Mouse (Mus musculus) lung, embryonic 15.5 days (tissue): ENCODE data around the gene Ripply2. TPM values are rescaled to one million over a fixed set of nuclear protein-coding genes. Genes with fewer than 3 reads are reported as not detected.
"Not testable (repeated sequence)": the region's sequence is repeated elsewhere in the genome, so short reads cannot be mapped to it uniquely, and the experiment has no call there.

Experiments
- ATAC-seq: fragments of 200-750 bp; cut with Nextera tagmentation; 2 replicates; pipeline ENCODE4 v1.8.0; 2017; ENCODE audit warnings: moderate number of reproducible peaks, borderline replicate concordance; ENCODE audit not compliant: low FRiP score, low TSS enrichment; ENCODE audit errors: extremely low read depth
- H3K27ac ChIP-seq: fragments of 300-500 bp; sonication (generic); 2 replicates; pipeline ENCODE4 v1.5.1; 2015; ENCODE audit warnings: moderate library complexity, mild to moderate bottlenecking, inconsistent platforms
- H3K27me3 ChIP-seq: fragments of 300-500 bp; sonication (generic); 2 replicates; pipeline ENCODE4 v1.6.1; 2015; ENCODE audit warnings: inconsistent platforms
- H3K36me3 ChIP-seq: fragments of 300-500 bp; sonication (generic); 2 replicates; pipeline ENCODE4 v1.6.1; 2015; ENCODE audit warnings: inconsistent platforms
- H3K4me1 ChIP-seq: fragments of 300-500 bp; sonication (generic); 2 replicates; pipeline ENCODE4 v1.6.1; 2015; ENCODE audit warnings: inconsistent platforms
- H3K4me2 ChIP-seq: fragments of 300-500 bp; sonication (generic); 2 replicates; pipeline ENCODE4 v1.6.1; 2015; ENCODE audit warnings: inconsistent platforms, mild to moderate bottlenecking, moderate library complexity
- H3K4me3 ChIP-seq: fragments of 300-500 bp; sonication (generic); 2 replicates; pipeline ENCODE4 v1.5.1; 2015; ENCODE audit warnings: mild to moderate bottlenecking, inconsistent platforms
- H3K9ac ChIP-seq: fragments of 300-500 bp; sonication (generic); 2 replicates; pipeline ENCODE4 v1.6.1; 2015; ENCODE audit warnings: inconsistent platforms
- H3K9me3 ChIP-seq: fragments of 300-500 bp; sonication (generic); 2 replicates; pipeline ENCODE4 v1.6.1; 2016; ENCODE audit warnings: inconsistent platforms
- WGBS: fragments of 180-500 bp; shearing (Covaris S2); methylation state at CpG from one replicate; pipeline ENCODE4 v1.1.7; 2015; 5-methylcytosine and 5-hydroxymethylcytosine counted together
- polyA plus RNA-seq: library from polyadenylated mRNA; unstranded; fragments of >200 nt; fragmentation: Nextera tagmentation; extraction: Ambion mirVana; gene quantifications from 2 replicates; pipeline ENCODE4 v1.2.1, GENCODE M21; 2015

The Ripply2 gene
- not detected in 2 replicates for polyA plus RNA-seq

DNA sequence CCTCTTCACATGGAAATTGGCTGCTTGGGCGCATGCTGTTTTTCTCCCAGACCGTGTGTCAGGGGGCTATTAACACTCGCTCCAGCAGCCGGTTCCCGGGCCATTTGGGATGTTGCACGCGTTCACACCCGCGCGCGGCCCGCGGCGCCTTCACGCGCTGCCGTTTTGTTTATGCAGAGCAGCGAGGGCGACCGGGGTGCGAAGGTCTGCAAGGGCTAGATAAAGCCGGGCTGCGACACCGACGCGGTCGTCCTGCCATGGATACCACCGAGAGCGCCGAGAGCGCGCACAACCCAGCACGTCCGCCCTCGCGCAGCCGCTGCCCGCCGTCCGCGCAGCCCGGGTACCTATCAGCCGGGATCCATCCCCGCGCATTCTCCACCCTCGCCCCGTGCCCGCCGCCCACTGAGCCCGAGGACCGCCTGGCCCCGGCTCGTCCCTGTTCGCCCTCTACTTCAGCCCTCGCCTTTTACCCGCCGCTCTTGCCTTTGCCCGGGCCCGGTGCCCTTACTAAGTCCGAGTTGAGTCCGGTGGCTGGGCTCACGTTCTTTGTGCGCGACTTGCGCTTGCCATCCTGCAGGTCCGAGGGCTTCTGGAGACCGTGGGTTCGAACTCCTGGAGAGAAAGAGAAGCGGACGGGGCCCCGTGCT is at the start of gene Ripply2:
Gene Ripply2, plus strand, starts transcription at position 250 of the 650 bp plus-strand sequence.
- H3K27me3 ChIP-seq = peaks cover 44% of the 10 kb centered on the region
- H3K4me1 ChIP-seq = peaks cover 8% of the 10 kb centered on the region; the same call in 1 of the 2 replicates
- H3K4me3 ChIP-seq = peak within 1 kb of the TSS; percentile 39
- no peak within 1 kb of the TSS for H3K27ac ChIP-seq
- H3K4me2 ChIP-seq = peak within 1 kb of the TSS; percentile 73
- H3K36me3 ChIP-seq = no peaks in the 10 kb centered on the region
- no peaks in the 10 kb centered on the region for H3K9me3 ChIP-seq
- under 1% methylated on average over 67 of the region's 71 CpGs for WGBS
- no peak within 1 kb of the TSS for H3K9ac ChIP-seq
- ATAC-seq = no peak

DNA sequence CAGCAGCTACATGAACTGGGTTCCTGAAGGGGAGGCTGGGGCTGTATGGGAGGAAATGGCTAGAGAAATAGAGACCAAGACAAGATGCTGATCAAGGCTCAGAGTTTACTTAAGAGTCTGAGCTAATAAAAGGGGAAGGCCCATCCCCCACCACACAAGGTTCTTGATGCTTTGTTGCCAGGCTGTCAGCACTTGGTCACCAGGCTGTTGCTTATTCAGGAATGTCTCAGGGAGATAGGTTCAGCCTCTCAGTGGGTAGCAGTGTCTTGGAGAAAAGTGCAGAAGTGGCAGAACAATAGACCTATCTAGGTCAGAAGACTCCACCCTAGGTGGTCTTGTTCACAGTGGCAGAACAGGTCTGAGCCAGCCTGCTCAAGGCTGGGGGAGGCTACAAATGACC is 42.9 kb upstream of the Ripply2 start:
- ATAC-seq, H3K27me3 ChIP-seq, H3K4me3 ChIP-seq, H3K27ac ChIP-seq, H3K4me2 ChIP-seq, H3K9me3 ChIP-seq, H3K9ac ChIP-seq, H3K36me3 ChIP-seq, H3K4me1 ChIP-seq: not testable (repeated sequence)

GRCm38 (mm10) chr9:86973562-86973961 is 41.8 kb upstream of the Ripply2 start:
- ATAC-seq = no peak
- no peaks in the 10 kb centered on the region for H3K36me3 ChIP-seq
- no peaks in the 10 kb centered on the region for H3K27me3 ChIP-seq
- no peak overlapping the region for H3K4me2 ChIP-seq
- H3K9me3 ChIP-seq = no peaks in the 10 kb centered on the region
- WGBS = 66% methylated on average over 4 of the region's 4 CpGs
- H3K27ac ChIP-seq = no peak overlapping the region
- H3K4me3 ChIP-seq = no peak overlapping the region
- no peaks in the 10 kb centered on the region for H3K4me1 ChIP-seq
- H3K9ac ChIP-seq = no peak overlapping the region

GRCm38 (mm10) chr9:86976896-86977295 is 38.4 kb upstream of the Ripply2 start:
- H3K4me2 ChIP-seq = no peak overlapping the region
- H3K27ac ChIP-seq = no peak overlapping the region
- no peaks in the 10 kb centered on the region for H3K36me3 ChIP-seq
- no peaks in the 10 kb centered on the region for H3K27me3 ChIP-seq
- H3K9me3 ChIP-seq = no peaks in the 10 kb centered on the region
- WGBS = 63% methylated on average over 4 of the region's 4 CpGs
- peaks cover 9% of the 10 kb centered on the region for H3K4me1 ChIP-seq
- no peak for ATAC-seq
- no peak overlapping the region for H3K4me3 ChIP-seq
- H3K9ac ChIP-seq = no peak overlapping the region

GRCm38 (mm10) chr9:86978257-86978907 is 37.0 kb upstream of the Ripply2 start:
- H3K36me3 ChIP-seq = no peaks in the 10 kb centered on the region
- ATAC-seq = no peak; the same call in 1 of the 2 replicates
- WGBS = 38% methylated on average over 7 of the region's 7 CpGs

GRCm38 (mm10) chr9:86980048-86980447 is 35.3 kb upstream of the Ripply2 start:
- Histone ChIP-seq H3K4me1 (peaks cover 9% of the 10 kb centered on the region), H3K9ac (no peak overlapping the region), H3K36me3 (no peaks in the 10 kb centered on the region), H3K27ac (no peak overlapping the region), H3K27me3 (no peaks in the 10 kb centered on the region), H3K4me2 (no peak overlapping the region), H3K4me3 (no peak overlapping the region), H3K9me3 (no peaks in the 10 kb centered on the region)
- no peak for ATAC-seq

More at GRCm38 (mm10) chr9:86978257-86978907, 37.0 kb upstream of the Ripply2 start:
- no peaks in the 10 kb centered on the region for H3K27me3 ChIP-seq
- no peak overlapping the region for H3K4me3 ChIP-seq
- no peak overlapping the region for H3K9ac ChIP-seq
- H3K27ac ChIP-seq = no peak overlapping the region
- no peaks in the 10 kb centered on the region for H3K9me3 ChIP-seq
- no peak overlapping the region for H3K4me2 ChIP-seq
- peaks cover 9% of the 10 kb centered on the region for H3K4me1 ChIP-seq

DNA sequence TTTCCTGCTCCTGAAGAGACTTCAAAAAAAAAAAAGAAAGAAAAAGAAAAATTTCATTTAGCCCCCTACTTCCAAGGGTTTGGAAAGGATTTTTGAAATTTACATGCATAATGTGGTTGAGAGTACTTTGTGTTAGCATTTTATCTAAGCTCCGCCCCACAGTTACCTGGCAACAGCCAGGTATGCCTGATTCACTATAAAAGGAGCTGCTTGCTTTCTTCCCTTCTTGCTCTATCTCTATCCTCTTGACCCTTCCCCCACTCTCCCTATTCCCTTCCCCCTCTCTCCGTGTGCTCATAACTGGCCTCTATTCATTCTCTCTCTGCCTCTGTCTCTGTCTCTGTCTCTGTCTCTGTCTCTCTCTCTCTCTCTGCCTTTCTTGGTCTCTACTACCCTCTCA is 34.4 kb upstream of the Ripply2 start:
- H3K27ac ChIP-seq = no peak overlapping the region
- ATAC-seq = 0 out of 2 replicates have a peak, but pooled peaks have one; percentile 48
- peaks cover 9% of the 10 kb centered on the region for H3K4me1 ChIP-seq
- H3K4me2 ChIP-seq = no peak overlapping the region
- no peaks in the 10 kb centered on the region for H3K9me3 ChIP-seq
- H3K4me3 ChIP-seq = no peak overlapping the region
- no peaks in the 10 kb centered on the region for H3K36me3 ChIP-seq
- H3K27me3 ChIP-seq = no peaks in the 10 kb centered on the region
- 45% methylated on average over 2 of the region's 2 CpGs for WGBS
- no peak overlapping the region for H3K9ac ChIP-seq

DNA sequence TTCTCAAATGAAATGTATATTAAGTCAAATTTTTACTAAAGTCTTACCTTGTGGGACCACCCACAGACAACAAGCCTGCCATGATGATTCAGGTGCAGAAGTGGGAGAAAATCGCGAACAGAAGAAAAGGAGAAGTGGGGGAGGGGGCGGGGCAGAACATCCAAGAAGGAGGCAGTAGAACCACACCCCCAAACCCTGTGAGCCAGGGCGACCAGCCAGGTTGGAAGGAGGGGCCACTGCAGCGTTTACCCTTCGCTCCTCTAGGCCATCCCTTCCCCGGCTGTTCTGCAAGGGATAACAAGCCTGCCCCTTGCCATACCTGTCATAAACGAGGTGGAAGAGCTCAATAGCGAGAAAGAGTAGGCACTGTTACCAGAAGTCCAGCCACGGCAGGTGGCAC is 33.8 kb upstream of the Ripply2 start:
- H3K27ac ChIP-seq = no peak overlapping the region
- peak overlapping the region; percentile 25; the same call in 1 of the 2 replicates for H3K4me2 ChIP-seq
- H3K36me3 ChIP-seq = no peaks in the 10 kb centered on the region
- H3K9me3 ChIP-seq = no peaks in the 10 kb centered on the region
- H3K27me3 ChIP-seq = no peaks in the 10 kb centered on the region
- peak; percentile 29; the same call in 1 of the 2 replicates for ATAC-seq
- 20% methylated on average over 10 of the region's 10 CpGs for WGBS
- no peak overlapping the region for H3K4me3 ChIP-seq
- H3K4me1 ChIP-seq = peaks cover 9% of the 10 kb centered on the region
- H3K9ac ChIP-seq = no peak overlapping the region

- no peak overlapping the region for H3K4me2 ChIP-seq
- 52% methylated on average over 3 of the region's 3 CpGs for WGBS
- no peak overlapping the region for H3K4me3 ChIP-seq
- no peak for ATAC-seq
- H3K27me3 ChIP-seq = no peaks in the 10 kb centered on the region
- H3K4me1 ChIP-seq = peaks cover 9% of the 10 kb centered on the region
- no peaks in the 10 kb centered on the region for H3K9me3 ChIP-seq
- H3K27ac ChIP-seq = no peak overlapping the region
- no peak overlapping the region for H3K9ac ChIP-seq
- H3K36me3 ChIP-seq = no peaks in the 10 kb centered on the region
These were observed 30.8 kb upstream of the Ripply2 start for GRCm38 (mm10) chr9:86984583-86984982.

GRCm38 (mm10) chr9:86985105-86985504 is 30.2 kb upstream of the Ripply2 start:
- H3K9ac ChIP-seq = no peak overlapping the region
- WGBS = 33% methylated on average over 6 of the region's 6 CpGs

DNA sequence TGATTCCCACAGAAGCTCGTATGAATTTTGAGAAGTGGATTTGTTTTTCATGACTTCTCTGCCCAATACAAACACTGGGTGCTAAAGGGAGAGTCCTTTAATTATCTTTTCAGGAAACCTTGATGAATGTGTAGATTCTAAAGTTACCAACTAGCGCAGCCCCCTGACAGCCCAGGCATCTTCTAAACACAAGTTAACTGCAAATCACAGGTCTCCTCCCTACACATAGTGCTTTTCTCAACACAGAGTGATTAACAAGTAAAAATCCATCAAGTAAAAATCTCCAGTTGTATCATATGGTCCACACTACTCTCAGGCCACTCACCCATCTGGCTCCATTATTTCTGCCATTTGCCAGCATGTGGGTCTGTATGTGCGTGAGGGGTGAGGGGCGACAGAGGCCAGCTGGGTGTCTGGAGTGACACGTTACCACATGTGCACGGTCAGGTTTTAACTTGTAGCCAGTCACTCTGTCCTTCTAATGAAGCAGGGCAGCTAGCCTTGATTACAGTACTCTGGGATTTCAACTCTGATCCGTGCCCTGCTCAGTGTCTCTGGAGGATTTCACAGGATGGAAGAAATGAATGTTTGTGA is 28.5 kb upstream of the Ripply2 start:
- no peaks in the 10 kb centered on the region for H3K27me3 ChIP-seq
- peak; percentile 55; the same call in 1 of the 2 replicates for ATAC-seq
- no peak overlapping the region for H3K4me3 ChIP-seq
- no peaks in the 10 kb centered on the region for H3K36me3 ChIP-seq
- no peak overlapping the region for H3K9ac ChIP-seq
- H3K4me2 ChIP-seq = no peak overlapping the region
- 27% methylated on average over 7 of the region's 7 CpGs for WGBS
- H3K4me1 ChIP-seq = peaks cover under 1% of the 10 kb centered on the region; the same call in 1 of the 2 replicates
- H3K9me3 ChIP-seq = no peaks in the 10 kb centered on the region
- no peak overlapping the region for H3K27ac ChIP-seq

More at GRCm38 (mm10) chr9:86985105-86985504, 30.2 kb upstream of the Ripply2 start:
- H3K27ac ChIP-seq = no peak overlapping the region
- H3K36me3 ChIP-seq = no peaks in the 10 kb centered on the region
- peaks cover 9% of the 10 kb centered on the region for H3K4me1 ChIP-seq
- H3K9me3 ChIP-seq = no peaks in the 10 kb centered on the region
- no peak for ATAC-seq
- H3K4me2 ChIP-seq = no peak overlapping the region
- no peaks in the 10 kb centered on the region for H3K27me3 ChIP-seq
- no peak overlapping the region for H3K4me3 ChIP-seq

DNA sequence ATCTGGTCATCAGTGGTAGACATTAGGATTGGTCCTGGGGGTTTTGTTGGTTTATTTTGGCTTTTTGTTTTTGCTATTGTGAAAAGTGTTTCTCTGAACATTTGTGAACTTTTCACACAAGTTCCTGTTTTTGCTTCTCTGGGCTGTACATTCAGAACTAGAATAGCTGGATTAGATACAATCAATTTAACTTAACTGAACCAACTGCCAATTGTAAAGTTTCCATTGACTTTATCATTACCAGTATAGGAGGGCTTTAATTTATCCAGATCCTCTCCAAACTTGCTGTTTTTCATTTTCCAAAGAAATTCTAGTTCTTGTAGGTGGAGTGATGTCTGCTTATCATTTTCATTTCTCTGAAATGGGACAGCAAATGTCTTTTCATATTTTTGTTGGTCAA is 25.5 kb upstream of the Ripply2 start:
- no peaks in the 10 kb centered on the region for H3K4me1 ChIP-seq
- no peak overlapping the region for H3K4me3 ChIP-seq
- no peak for ATAC-seq
- no peaks in the 10 kb centered on the region for H3K9me3 ChIP-seq
- no peaks in the 10 kb centered on the region for H3K36me3 ChIP-seq
- no peak overlapping the region for H3K4me2 ChIP-seq
- H3K9ac ChIP-seq = no peak overlapping the region
- no peaks in the 10 kb centered on the region for H3K27me3 ChIP-seq
- no peak overlapping the region for H3K27ac ChIP-seq
